Mouse (Mus musculus) liver, embryonic 15.5 days (tissue): ENCODE results near the gene Mat2a. TPM values are rescaled to one million over a fixed set of nuclear protein-coding genes. Genes with fewer than 3 reads are reported as not detected.
"Not testable (repeated sequence)": the region's sequence is repeated elsewhere in the genome, so short reads cannot be mapped to it uniquely, and the experiment has no call there.

Source experiments
- ATAC-seq: fragments of 200-750 bp; cut with Nextera tagmentation; 2 replicates; pipeline ENCODE4 v1.8.0; 2017; ENCODE audit warnings: moderate number of reproducible peaks, mild to moderate bottlenecking, moderate library complexity; ENCODE audit not compliant: insufficient read depth
- H3K27ac ChIP-seq: fragments of 300-500 bp; sonication (generic); replicated peaks from 2 replicates; pipeline ENCODE4 v1.5.1; 2015; ENCODE audit warnings: mild to moderate bottlenecking, inconsistent platforms
- H3K27me3 ChIP-seq: fragments of 300-500 bp; sonication (generic); 2 replicates; pipeline ENCODE4 v1.6.1; 2015; ENCODE audit warnings: mild to moderate bottlenecking, inconsistent platforms
- H3K36me3 ChIP-seq: fragments of 300-500 bp; sonication (generic); replicated peaks from 2 replicates; pipeline ENCODE4 v1.6.1; 2015; ENCODE audit warnings: moderate library complexity, mild to moderate bottlenecking, inconsistent platforms
- H3K4me1 ChIP-seq: fragments of 300-500 bp; sonication (generic); replicated peaks from 2 replicates; pipeline ENCODE4 v1.6.1; 2015; ENCODE audit warnings: inconsistent platforms
- H3K4me2 ChIP-seq: fragments of 300-500 bp; sonication (generic); 2 replicates; pipeline ENCODE4 v1.6.1; 2015; ENCODE audit warnings: moderate library complexity, mild to moderate bottlenecking, inconsistent platforms
- H3K4me3 ChIP-seq: fragments of 300-500 bp; sonication (generic); replicated peaks from 2 replicates; pipeline ENCODE4 v1.5.1; 2015; ENCODE audit warnings: mild to moderate bottlenecking, inconsistent platforms
- H3K9ac ChIP-seq: fragments of 300-500 bp; sonication (generic); 2 replicates; pipeline ENCODE4 v1.6.1; 2015; ENCODE audit warnings: moderate library complexity, mild to moderate bottlenecking, inconsistent platforms
- H3K9me3 ChIP-seq: fragments of 300-500 bp; sonication (generic); replicated peaks from 2 replicates; pipeline ENCODE4 v1.6.1; 2016; ENCODE audit warnings: inconsistent platforms
- WGBS: fragments of 180-500 bp; shearing (Covaris S2); methylation state at CpG from one replicate; pipeline ENCODE4 v1.1.7; 2015; ENCODE audit warnings: mixed read lengths; ENCODE audit not compliant: insufficient replicate concordance; 5-methylcytosine and 5-hydroxymethylcytosine counted together
- polyA plus RNA-seq: library from polyadenylated mRNA; unstranded; fragments of >200 nt; fragmentation: Nextera tagmentation; extraction: Ambion mirVana; gene quantifications from 2 replicates; pipeline ENCODE4 v1.2.1, GENCODE M21; 2015

Mat2a gene
- polyA plus RNA-seq, 1 experiment from 2014 or later, result 136 TPM

GRCm38 (mm10) chr6:72475221-72475985 lies 36.0 kb upstream of the Mat2a start:
- 71% methylated on average over 4 of the region's 4 CpGs for WGBS
- H3K4me1 ChIP-seq, result no peaks in the 10 kb centered on the region
- H3K27ac ChIP-seq, result no peak overlapping the region
- H3K4me2 ChIP-seq, result no peak overlapping the region
- H3K4me3 ChIP-seq, result no peak overlapping the region
- ATAC-seq, result no peak
- H3K9ac ChIP-seq, result no peak overlapping the region
- no peaks in the 10 kb centered on the region for H3K36me3 ChIP-seq
- H3K9me3 ChIP-seq, result no peaks in the 10 kb centered on the region
- H3K27me3 ChIP-seq, result no peaks in the 10 kb centered on the region

GRCm38 (mm10) chr6:72473264-72474041 lies 34.1 kb upstream of the Mat2a start:
- no peak overlapping the region for H3K27ac ChIP-seq
- H3K9ac ChIP-seq, result no peak overlapping the region
- H3K4me2 ChIP-seq, result no peak overlapping the region
- H3K27me3 ChIP-seq, result no peaks in the 10 kb centered on the region
- H3K4me1 ChIP-seq, result no peaks in the 10 kb centered on the region
- H3K9me3 ChIP-seq, result no peaks in the 10 kb centered on the region
- WGBS, result 51% methylated on average over 14 of the region's 14 CpGs
- no peak overlapping the region for H3K4me3 ChIP-seq
- ATAC-seq, result no peak
- H3K36me3 ChIP-seq, result no peaks in the 10 kb centered on the region

DNA sequence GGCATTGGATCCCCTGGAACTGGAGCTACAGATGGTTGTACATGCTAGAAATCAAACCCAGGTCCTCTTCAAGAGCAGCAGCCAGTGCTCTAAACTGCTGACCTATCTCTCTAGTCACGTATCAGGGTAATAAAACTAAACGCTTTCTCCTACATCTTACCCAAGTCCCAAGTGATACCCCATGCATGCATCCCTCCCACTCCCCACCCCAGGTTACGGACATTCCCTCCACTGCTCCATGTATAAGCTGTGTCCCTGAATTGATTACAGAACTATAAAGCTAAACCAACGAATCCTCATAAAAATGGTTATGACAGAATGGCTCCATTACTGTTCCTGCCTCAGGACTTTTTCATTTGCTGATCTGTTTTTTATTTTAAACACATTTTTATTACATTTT lies 26.8 kb upstream of the Mat2a start:
- no peaks in the 10 kb centered on the region for H3K36me3 ChIP-seq
- ATAC-seq, result no peak
- H3K4me2 ChIP-seq, result no peak overlapping the region
- WGBS, result 66% methylated on average over 4 of the region's 4 CpGs
- H3K27me3 ChIP-seq, result no peaks in the 10 kb centered on the region
- no peak overlapping the region for H3K9ac ChIP-seq
- H3K4me3 ChIP-seq, result no peak overlapping the region
- peaks cover 5% of the 10 kb centered on the region; the same call in 1 of the 2 replicates for H3K4me1 ChIP-seq
- H3K27ac ChIP-seq, result no peak overlapping the region
- no peaks in the 10 kb centered on the region for H3K9me3 ChIP-seq

- Histone ChIP-seq H3K27me3 (no peaks in the 10 kb centered on the region), H3K4me1 (peaks cover 5% of the 10 kb centered on the region; the same call in 1 of the 2 replicates), H3K9ac (no peak overlapping the region), H3K27ac (no peak overlapping the region), H3K4me3 (no peak overlapping the region), H3K4me2 (no peak overlapping the region), H3K36me3 (no peaks in the 10 kb centered on the region), H3K9me3 (no peaks in the 10 kb centered on the region)
- ATAC-seq, result no peak
- WGBS, result 56% methylated on average over 8 of the region's 8 CpGs
These were observed 26.2 kb upstream of the Mat2a start for GRCm38 (mm10) chr6:72465361-72466157.

GRCm38 (mm10) chr6:72462550-72463257 lies 23.3 kb upstream of the Mat2a start:
- WGBS, result 64% methylated on average over 5 of the region's 5 CpGs
- not testable (repeated sequence) for H3K9ac ChIP-seq, H3K9me3 ChIP-seq, H3K36me3 ChIP-seq, H3K4me2 ChIP-seq, H3K4me3 ChIP-seq, ATAC-seq, H3K27ac ChIP-seq, H3K27me3 ChIP-seq
- peaks cover 15% of the 10 kb centered on the region; the same call in 1 of the 2 replicates for H3K4me1 ChIP-seq

DNA sequence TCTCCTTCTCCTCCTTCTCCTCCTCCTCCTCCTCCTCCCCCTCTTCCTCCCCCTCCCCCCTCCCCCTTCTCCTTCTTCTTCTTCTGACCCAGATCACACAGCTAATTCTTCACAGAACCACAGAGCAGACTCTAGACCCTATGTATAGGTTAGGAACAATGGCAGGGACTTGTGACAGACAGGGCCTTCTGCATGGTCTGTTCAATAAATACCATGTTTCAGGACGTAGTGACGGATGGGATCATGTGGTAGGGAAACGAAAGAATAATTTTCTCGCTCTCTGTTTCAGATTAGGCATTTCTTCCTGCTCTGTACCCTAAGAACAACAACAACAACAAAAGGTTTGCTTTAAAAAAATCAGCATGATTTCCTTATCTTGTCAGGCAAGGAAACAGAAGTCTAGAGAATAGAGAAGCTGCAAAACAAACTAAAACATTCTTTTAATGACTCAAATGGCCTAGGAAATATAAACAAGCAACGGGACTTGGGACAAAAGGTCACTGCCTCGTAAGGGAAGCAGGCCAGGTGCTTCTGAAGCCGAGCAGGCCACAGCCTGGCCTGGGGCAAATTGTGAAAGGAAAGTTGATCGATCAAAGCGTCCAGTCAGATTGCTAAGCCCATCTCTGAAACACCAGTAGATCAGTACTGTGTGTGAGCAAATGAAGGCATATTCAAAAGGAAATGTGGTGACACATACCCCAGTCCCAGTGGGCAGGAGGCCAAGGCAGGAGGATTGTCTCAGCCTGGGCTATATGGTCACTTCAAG lies 20.9 kb upstream of the Mat2a start:
- Histone ChIP-seq H3K4me2 (no peak overlapping the region), H3K4me3 (no peak overlapping the region), H3K27me3 (no peaks in the 10 kb centered on the region), H3K4me1 (peaks cover 26% of the 10 kb centered on the region), H3K27ac (peak overlapping the region; percentile 48; the same call in 1 of the 2 replicates), H3K9ac (no peak overlapping the region), H3K9me3 (no peaks in the 10 kb centered on the region), H3K36me3 (no peaks in the 10 kb centered on the region)
- WGBS, result 50% methylated on average over 9 of the region's 9 CpGs
- peak; percentile 58; the same call in 1 of the 2 replicates for ATAC-seq

- Histone ChIP-seq H3K4me2 (no peak overlapping the region), H3K27ac (0 out of 2 replicates have a peak overlapping the region, but pooled peaks have one; percentile 6), H3K9ac (no peak overlapping the region), H3K9me3 (no peaks in the 10 kb centered on the region), H3K4me3 (no peak overlapping the region), H3K4me1 (peaks cover 39% of the 10 kb centered on the region), H3K36me3 (no peaks in the 10 kb centered on the region), H3K27me3 (no peaks in the 10 kb centered on the region)
- 71% methylated on average over 5 of the region's 5 CpGs for WGBS
- ATAC-seq, result no peak
These were observed 19.6 kb upstream of the Mat2a start for GRCm38 (mm10) chr6:72458921-72459320.

GRCm38 (mm10) chr6:72458418-72458817 lies 19.1 kb upstream of the Mat2a start:
- H3K4me2 ChIP-seq, result no peak overlapping the region
- no peak overlapping the region for H3K9ac ChIP-seq
- H3K9me3 ChIP-seq, result no peaks in the 10 kb centered on the region
- H3K36me3 ChIP-seq, result no peaks in the 10 kb centered on the region
- H3K4me1 ChIP-seq, result peaks cover 44% of the 10 kb centered on the region
- no peaks in the 10 kb centered on the region for H3K27me3 ChIP-seq
- no peak for ATAC-seq
- H3K27ac ChIP-seq, result no peak overlapping the region
- WGBS, result 68% methylated on average over 7 of the region's 7 CpGs
- H3K4me3 ChIP-seq, result no peak overlapping the region

GRCm38 (mm10) chr6:72456567-72456966 lies 17.2 kb upstream of the Mat2a start:
- no peak overlapping the region for H3K4me3 ChIP-seq
- 0 out of 2 replicates have a peak overlapping the region, but pooled peaks have one; percentile 16 for H3K27ac ChIP-seq
- no peaks in the 10 kb centered on the region for H3K36me3 ChIP-seq
- no peaks in the 10 kb centered on the region for H3K9me3 ChIP-seq
- no peaks in the 10 kb centered on the region for H3K27me3 ChIP-seq
- WGBS, result 39% methylated on average over 4 of the region's 4 CpGs
- peaks cover 44% of the 10 kb centered on the region for H3K4me1 ChIP-seq
- H3K9ac ChIP-seq, result no peak overlapping the region
- no peak overlapping the region for H3K4me2 ChIP-seq
- peak; percentile 36; the same call in 1 of the 2 replicates for ATAC-seq

DNA sequence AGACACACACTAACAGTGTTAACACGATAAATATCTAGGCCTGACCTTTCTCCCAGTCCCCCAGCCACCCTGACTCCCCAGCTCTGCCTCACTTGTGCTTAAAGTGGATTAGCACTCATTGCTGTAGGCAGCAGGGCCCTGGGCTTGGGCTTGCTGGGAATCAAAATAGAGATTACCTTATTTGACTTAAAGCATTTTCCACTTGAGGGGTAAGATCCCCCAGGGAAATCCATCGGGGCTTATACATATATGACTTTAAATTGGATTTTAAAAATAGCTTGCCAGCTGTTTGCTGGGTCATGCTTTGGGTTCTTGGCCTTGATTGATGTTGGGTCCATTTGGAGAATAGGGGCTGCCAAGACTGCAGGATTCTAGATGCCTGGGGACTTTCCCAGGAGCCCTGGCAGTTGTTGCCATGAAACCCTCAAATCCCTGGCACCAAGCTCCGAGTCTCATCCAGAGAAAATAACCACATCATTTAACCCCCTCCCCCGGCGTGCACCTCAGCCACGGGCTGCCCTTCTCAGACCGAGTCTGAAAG lies 15.5 kb upstream of the Mat2a start:
- no peak for ATAC-seq
- Histone ChIP-seq H3K4me1 (peaks cover 44% of the 10 kb centered on the region), H3K36me3 (no peaks in the 10 kb centered on the region), H3K27me3 (no peaks in the 10 kb centered on the region), H3K4me3 (no peak overlapping the region), H3K9ac (no peak overlapping the region), H3K27ac (0 out of 2 replicates have a peak overlapping the region, but pooled peaks have one; percentile 69), H3K9me3 (no peaks in the 10 kb centered on the region), H3K4me2 (no peak overlapping the region)
- WGBS, result 65% methylated on average over 7 of the region's 7 CpGs
